Mouse (Mus musculus) embryo, embryonic 11.5 days (tissue): ENCODE data around the gene Sp1.

Experiments
- DNase-seq: peaks from one replicate; pipeline ENCODE4 v3.0.0-alpha.2; 2012; ENCODE audit warnings: low read depth, low spot score

Gene Sp1

GRCm38 (mm10) chr15:102399229-102400221 lies 6.4 kb upstream of the Sp1 start:
- peak; percentile 55 for DNase-seq

- DNase-seq, result no peak
Measured at GRCm38 (mm10) chr15:102400476-102401045, 5.4 kb upstream of the Sp1 start.

- no peak for DNase-seq
Measured at GRCm38 (mm10) chr15:102401278-102401677, 4.7 kb upstream of the Sp1 start.

GRCm38 (mm10) chr15:102402210-102402609 lies 3.7 kb upstream of the Sp1 start:
- no peak for DNase-seq

- DNase-seq, result no peak
Measured at GRCm38 (mm10) chr15:102404608-102405488, 1.1 kb upstream of the Sp1 start.

GRCm38 (mm10) chr15:102406196-102406911 lies 411 bp downstream of the Sp1 start:
- DNase-seq, result peak; percentile 52

- DNase-seq, result no peak
Measured at GRCm38 (mm10) chr15:102406912-102407580, 1.1 kb downstream of the Sp1 start.

- DNase-seq, result no peak
Measured at GRCm38 (mm10) chr15:102407681-102408557, 2.0 kb downstream of the Sp1 start.

GRCm38 (mm10) chr15:102408558-102409130 lies 2.7 kb downstream of the Sp1 start:
- no peak for DNase-seq

GRCm38 (mm10) chr15:102409286-102409685 lies 3.3 kb downstream of the Sp1 start:
- no peak for DNase-seq

- DNase-seq, result no peak
Measured at GRCm38 (mm10) chr15:102411077-102411476, 5.1 kb downstream of the Sp1 start.

GRCm38 (mm10) chr15:102413687-102414086 lies 7.7 kb downstream of the Sp1 start:
- no peak for DNase-seq

GRCm38 (mm10) chr15:102417524-102417923 lies 11.6 kb downstream of the Sp1 start:
- no peak for DNase-seq

- DNase-seq, result no peak
Measured at GRCm38 (mm10) chr15:102420986-102421385, 15.0 kb downstream of the Sp1 start.

- no peak for DNase-seq
Measured at GRCm38 (mm10) chr15:102421437-102421836, 15.5 kb downstream of the Sp1 start.

- no peak for DNase-seq
Measured at GRCm38 (mm10) chr15:102423602-102424240, 17.8 kb downstream of the Sp1 start.

- no peak for DNase-seq
Measured at GRCm38 (mm10) chr15:102424657-102425056, 18.7 kb downstream of the Sp1 start.

GRCm38 (mm10) chr15:102426963-102427362 lies 21.0 kb downstream of the Sp1 start:
- DNase-seq, result no peak

GRCm38 (mm10) chr15:102432046-102432445 lies 26.1 kb downstream of the Sp1 start:
- no peak for DNase-seq
